ENCODE assay signal across 31 mouse cellular contexts in genomic region chr10:95855411-95855810, GRCm38 (mm10). TPM values are rescaled to one million over a fixed set of nuclear protein-coding genes. Genes with fewer than 3 reads are reported as not detected.
"Had no signal": no experiment of that assay in that cellular context is flagged by ENCODE, and none has a peak within 500 bp of the region (broad histone marks: within the 10 kb centered on the region; RNA-seq: fewer than 3 reads in every experiment).

No protein-coding gene starts in this region.

- H3K9me3 ChIP-seq: limb, embryonic 10.5 days; limb, embryonic 13.5 days; liver, embryonic 12.5 days; liver, embryonic 15.5 days; lung, embryonic 15.5 days; megakaryocyte, embryonic 14.5 days; midbrain, embryonic 10.5 days; midbrain, embryonic 13.5 days; neural tube, embryonic 13.5 days had no signal

- ATAC-seq: intestine, embryonic 16.5 days; liver, embryonic 12.5 days; midbrain, embryonic 13.5 days; midbrain, embryonic 16.5 days had no signal

- H3K4me2 ChIP-seq: limb, embryonic 13.5 days; liver, embryonic 12.5 days; liver, embryonic 15.5 days; lung, embryonic 15.5 days; midbrain, embryonic 13.5 days; neural tube, embryonic 13.5 days had no signal

- H3K36me3 ChIP-seq: limb, embryonic 10.5 days; limb, embryonic 13.5 days; liver, embryonic 12.5 days; liver, embryonic 15.5 days; lung, embryonic 15.5 days; midbrain, embryonic 10.5 days; midbrain, embryonic 13.5 days; neural tube, embryonic 13.5 days had no signal

- DNase-seq: kidney, adult 9 months; layer of hippocampus, adult 9-11 months; liver; lung, adult 18-20 months; lung, postnatal 10 days; lung, postnatal 36 days; retina, postnatal 1 day; right cerebral cortex, postnatal 25 days; spleen, adult 18-20 months; thymus, adult 18-20 months; thymus, postnatal 36 days had no signal

- H3K9ac ChIP-seq: limb, embryonic 13.5 days; liver, embryonic 12.5 days; liver, embryonic 15.5 days; lung, embryonic 15.5 days; midbrain, embryonic 13.5 days; neural tube, embryonic 13.5 days had no signal

- H3K27ac ChIP-seq: layer of hippocampus, adult 2 months; limb, embryonic 10.5 days; limb, embryonic 13.5 days; liver, embryonic 12.5 days; liver, embryonic 15.5 days; lung, embryonic 15.5 days; midbrain, embryonic 10.5 days; midbrain, embryonic 13.5 days; neural tube, embryonic 13.5 days had no signal

- H3K4me3 ChIP-seq: layer of hippocampus, adult 2 months; limb, embryonic 10.5 days; limb, embryonic 13.5 days; liver, embryonic 12.5 days; liver, embryonic 15.5 days; lung, embryonic 15.5 days; megakaryocyte, embryonic 14.5 days; midbrain, embryonic 10.5 days; midbrain, embryonic 13.5 days; myocyte; neural tube, embryonic 13.5 days had no signal

- H3K4me1 ChIP-seq: limb, embryonic 10.5 days; liver, embryonic 12.5 days; liver, embryonic 15.5 days; lung, embryonic 15.5 days; megakaryocyte, embryonic 14.5 days; midbrain, embryonic 10.5 days; midbrain, embryonic 13.5 days; neural tube, embryonic 13.5 days had no signal

- H3K27me3 ChIP-seq: limb, embryonic 13.5 days; liver, embryonic 12.5 days; liver, embryonic 15.5 days; lung, embryonic 15.5 days; megakaryocyte, embryonic 14.5 days; midbrain, embryonic 13.5 days; neural tube, embryonic 13.5 days had no signal

RNA-seq across cellular contexts. Expression of gene Gm33543, which starts 12.7 kb away (rescaled TPM):
- total RNA-seq: layer of hippocampus, adult 2 months; layer of hippocampus, postnatal 25 days; left cerebral cortex, postnatal 25 days; monocyte, adult 5-6 weeks had no signal
- polyA plus RNA-seq: intestine, embryonic 16.5 days; large intestine, adult 2 months; limb, embryonic 10.5 days; limb, embryonic 13.5 days; liver, embryonic 12.5 days; lung, embryonic 15.5 days; midbrain, embryonic 10.5 days; midbrain, embryonic 13.5 days; myocyte; neural tube, embryonic 13.5 days; stomach, embryonic 16.5 days; testis, adult 2 months; urinary bladder, adult 2 months had no signal
